Mouse (Mus musculus): ENCODE results near the gene Ubald2.
A peak's percentile ranks its signal among the peaks of the same experiment; 100 is the strongest.
"Not testable (repeated sequence)": the region's sequence is repeated elsewhere in the genome, so short reads cannot be mapped to it uniquely, and the experiment has no call there.

The Ubald2 gene

DNA sequence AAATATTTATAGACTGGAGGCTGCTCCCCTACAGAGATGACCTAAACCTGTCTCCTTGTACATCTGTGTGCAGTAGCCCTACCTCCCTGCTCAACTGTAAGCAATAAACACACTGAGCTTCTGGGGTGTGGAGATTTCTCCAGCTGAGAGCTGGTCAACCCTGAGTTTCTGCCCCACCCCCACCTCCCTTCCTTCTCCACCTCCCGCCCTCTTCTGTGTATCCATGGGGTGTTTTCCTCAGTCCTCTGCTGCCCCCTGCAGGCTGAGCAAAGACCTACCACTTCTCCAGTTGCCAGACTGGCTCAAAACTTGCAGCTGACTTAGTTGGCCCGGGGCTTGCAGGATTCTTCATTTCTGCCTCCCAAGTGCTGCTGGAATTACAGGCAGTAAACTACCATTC lies 29.9 kb downstream of the Ubald2 start:
- DNase-seq (ENCODE audit: low spot score), result peak; percentile 92

GRCm38 (mm10) chr11:116466141-116466540 lies 32.2 kb downstream of the Ubald2 start, which contains the start of gene Qrich2:
TSS of gene Qrich2 (minus strand) at chr11:116466241.
- no peak for DNase-seq (ENCODE audit: low spot score)

- not testable (repeated sequence) for DNase-seq (ENCODE audit: low spot score)
Measured at GRCm38 (mm10) chr11:116468338-116468737, 34.4 kb downstream of the Ubald2 start.

GRCm38 (mm10) chr11:116470249-116470648 lies 36.4 kb downstream of the Ubald2 start:
- no peak for DNase-seq (ENCODE audit: low spot score)

DNA sequence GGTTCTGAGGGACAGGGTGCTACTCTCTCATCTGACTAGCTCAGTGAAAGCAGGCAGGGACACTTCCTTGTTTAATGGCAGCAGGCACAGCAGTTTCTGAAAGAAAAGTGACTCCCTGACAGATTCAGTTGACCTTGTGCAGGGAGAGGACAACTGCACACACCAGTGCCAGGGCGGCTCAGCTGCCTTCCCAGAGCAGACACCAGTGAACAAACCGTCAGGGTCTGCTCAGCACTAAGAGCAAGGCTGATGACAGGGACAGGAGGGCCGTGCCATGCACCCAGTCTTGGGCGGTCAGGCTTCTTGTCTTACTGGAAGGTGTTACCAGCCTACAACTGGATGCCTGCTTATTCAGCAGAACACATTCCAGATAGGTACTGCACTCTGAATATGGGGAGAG lies 37.0 kb downstream of the Ubald2 start:
- DNase-seq (ENCODE audit: low spot score), result no peak

- DNase-seq (ENCODE audit: low spot score), result no peak
Measured at GRCm38 (mm10) chr11:116472275-116472674, 38.4 kb downstream of the Ubald2 start.

- DNase-seq (ENCODE audit: low spot score), result peak; percentile 32
Measured at GRCm38 (mm10) chr11:116476041-116476440, 42.1 kb downstream of the Ubald2 start.

DNA sequence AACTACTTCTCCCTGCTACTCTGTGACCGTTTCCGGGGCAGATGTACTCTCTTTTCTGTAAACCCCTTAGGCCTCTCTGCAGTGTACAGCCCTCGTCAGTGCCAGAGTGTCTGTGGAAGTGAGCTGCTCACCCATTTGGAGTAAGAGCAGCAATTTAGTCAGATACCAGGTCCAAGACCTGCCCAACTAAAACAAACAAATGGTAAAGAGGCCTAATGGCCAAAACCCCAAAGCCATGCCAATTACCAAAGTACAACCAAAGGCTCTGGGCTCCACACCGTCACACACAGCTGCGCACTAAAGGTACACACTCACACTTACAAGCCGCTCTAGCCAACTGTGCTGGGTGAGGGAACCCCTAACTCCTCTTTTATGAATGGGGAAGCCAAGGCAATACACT lies 42.8 kb downstream of the Ubald2 start:
- DNase-seq (ENCODE audit: low spot score), result no peak

DNA sequence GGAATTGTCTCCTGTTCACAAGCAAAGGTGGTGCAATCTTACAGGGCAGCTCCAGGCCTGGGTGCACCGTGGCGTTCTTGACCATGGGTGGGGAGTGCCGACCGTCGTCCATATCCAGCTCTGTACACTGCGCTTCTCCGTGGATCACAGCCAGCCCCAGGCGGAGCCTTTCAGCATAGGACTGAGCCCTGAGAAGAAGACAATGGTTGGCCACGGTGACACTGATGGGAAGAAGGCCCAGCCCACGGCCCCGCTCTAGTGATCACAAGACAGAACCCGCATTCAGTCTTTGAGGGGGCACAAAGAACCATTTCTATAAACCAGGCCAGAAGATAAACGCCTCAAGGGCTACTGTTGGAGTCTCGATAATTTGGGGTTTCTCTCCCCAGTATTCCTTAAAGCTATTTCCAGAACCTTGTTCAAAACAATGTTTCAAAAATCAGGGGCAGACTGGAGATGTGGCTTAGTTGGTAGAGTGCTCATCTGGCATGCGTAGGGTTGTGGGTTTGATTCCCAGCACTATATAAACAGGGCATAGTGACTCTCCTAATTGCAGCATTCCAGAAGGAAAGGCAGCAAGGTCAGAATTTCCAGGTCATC lies 43.4 kb downstream of the Ubald2 start:
- DNase-seq (ENCODE audit: low spot score), result no peak

DNA sequence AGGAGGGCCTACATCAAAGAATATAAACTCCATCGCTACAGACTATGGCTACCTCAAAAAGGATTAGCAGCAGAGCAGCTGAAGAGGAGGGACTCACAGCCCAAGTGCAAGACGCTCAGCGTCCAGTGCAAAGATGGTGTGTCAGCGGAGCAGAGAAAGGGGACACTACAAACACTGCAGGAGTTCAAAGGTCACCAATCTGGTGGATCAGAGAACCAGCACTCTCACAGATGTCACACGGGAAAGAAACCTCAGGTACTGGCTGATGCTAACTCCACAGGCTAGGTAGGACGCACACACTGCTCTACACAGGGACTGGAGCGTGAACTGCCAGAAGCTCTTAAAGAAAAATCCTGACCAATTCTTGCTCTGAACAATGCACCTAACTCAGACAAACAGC lies 45.1 kb downstream of the Ubald2 start:
- DNase-seq (ENCODE audit: low spot score), result no peak

- DNase-seq (ENCODE audit: low spot score), result no peak
Measured at GRCm38 (mm10) chr11:116479832-116480231, 45.9 kb downstream of the Ubald2 start.

GRCm38 (mm10) chr11:116480975-116481374 lies 47.1 kb downstream of the Ubald2 start:
- DNase-seq (ENCODE audit: low spot score), result peak; percentile 41

- DNase-seq (ENCODE audit: low spot score), result no peak
Measured at GRCm38 (mm10) chr11:116481776-116482175, 47.9 kb downstream of the Ubald2 start.

GRCm38 (mm10) chr11:116484261-116484660 lies 50.4 kb downstream of the Ubald2 start:
- DNase-seq (ENCODE audit: low spot score), result no peak

GRCm38 (mm10) chr11:116488207-116488606 lies 54.3 kb downstream of the Ubald2 start:
- no peak for DNase-seq (ENCODE audit: low spot score)
